Mouse (Mus musculus) midbrain, embryonic 16.5 days (tissue): ENCODE data around the gene Tank. TPM values are rescaled to one million over a fixed set of nuclear protein-coding genes. Genes with fewer than 3 reads are reported as not detected.

Experiments
- ATAC-seq: fragments of 200-750 bp; cut with Nextera tagmentation; 2 replicates; pipeline ENCODE4 v1.8.0; 2017; ENCODE audit warnings: moderate TSS enrichment
- H3K27ac ChIP-seq: fragments of 300-500 bp; sonication (generic); 2 replicates; pipeline ENCODE4 v1.5.1; 2014; ENCODE audit warnings: mild to moderate bottlenecking, low read length, mixed read lengths
- H3K27me3 ChIP-seq: fragments of 300-500 bp; sonication (generic); 2 replicates; pipeline ENCODE4 v1.6.1; 2014; ENCODE audit warnings: low read depth, low read length, mixed read lengths; ENCODE audit not compliant: control insufficient read depth, insufficient read depth
- H3K36me3 ChIP-seq: fragments of 300-500 bp; sonication (generic); 2 replicates; pipeline ENCODE4 v1.6.1; 2014; ENCODE audit warnings: mild to moderate bottlenecking, low read length, moderate library complexity, mixed read lengths; ENCODE audit not compliant: control insufficient read depth, insufficient read depth
- H3K4me1 ChIP-seq: fragments of 300-500 bp; sonication (generic); 2 replicates; pipeline ENCODE4 v1.6.1; 2014; ENCODE audit warnings: mild to moderate bottlenecking, low read length, mixed read lengths; ENCODE audit not compliant: control insufficient read depth, insufficient read depth
- H3K4me2 ChIP-seq: fragments of 300-500 bp; sonication (generic); 2 replicates; pipeline ENCODE4 v1.6.1; 2014; ENCODE audit warnings: mild to moderate bottlenecking, low read length, mixed read lengths
- H3K4me3 ChIP-seq: fragments of 300-500 bp; sonication (generic); 2 replicates; pipeline ENCODE4 v1.5.1; 2014; ENCODE audit warnings: low read depth, mild to moderate bottlenecking, low read length, moderate library complexity, mixed read lengths
- H3K9ac ChIP-seq: fragments of 300-500 bp; sonication (generic); 2 replicates; pipeline ENCODE4 v1.6.1; 2014; ENCODE audit warnings: low read depth, low read length, mixed read lengths
- H3K9me3 ChIP-seq: fragments of 300-500 bp; sonication (generic); replicated peaks from 2 replicates; pipeline ENCODE4 v1.6.1; 2014; ENCODE audit warnings: mild to moderate bottlenecking, low read length, mixed read lengths; ENCODE audit not compliant: control insufficient read depth, poor library complexity, severe bottlenecking
- WGBS: fragments of 180-500 bp; shearing (Covaris S2); extraction: QIAGEN DNeasy Blood & Tissue Kit; methylation state at CpG from one replicate; pipeline ENCODE4 v1.1.7; 2014; 5-methylcytosine and 5-hydroxymethylcytosine counted together
- polyA plus RNA-seq: library from polyadenylated mRNA; unstranded; fragments of >200 nt; fragmentation: Nextera tagmentation; extraction: Ambion mirVana; gene quantifications from 2 replicates; pipeline ENCODE4 v1.2.1, GENCODE M21; 2015

Gene Tank
- polyA plus RNA-seq, 1 experiment from 2014 or later: 34.8 TPM

GRCm38 (mm10) chr2:61686533-61686932, 108.1 kb downstream of the Tank start:
- no peak overlapping the region for H3K4me3 ChIP-seq
- H3K36me3 ChIP-seq: no peaks in the 10 kb centered on the region
- 90% methylated on average over 1 of the region's 1 CpGs for WGBS
- no peak for ATAC-seq
- H3K27ac ChIP-seq: no peak overlapping the region
- no peak overlapping the region for H3K4me2 ChIP-seq
- H3K9me3 ChIP-seq: no peaks in the 10 kb centered on the region
- H3K27me3 ChIP-seq: no peaks in the 10 kb centered on the region
- no peaks in the 10 kb centered on the region for H3K4me1 ChIP-seq
- H3K9ac ChIP-seq: no peak overlapping the region

- Histone ChIP-seq H3K4me1 (no peaks in the 10 kb centered on the region), H3K4me2 (no peak overlapping the region), H3K9me3 (no peaks in the 10 kb centered on the region), H3K4me3 (no peak overlapping the region), H3K36me3 (no peaks in the 10 kb centered on the region), H3K27me3 (no peaks in the 10 kb centered on the region), H3K27ac (no peak overlapping the region), H3K9ac (no peak overlapping the region)
- WGBS: 90% methylated on average over 3 of the region's 3 CpGs
- ATAC-seq: no peak
Measured at GRCm38 (mm10) chr2:61689086-61689485, 110.7 kb downstream of the Tank start.

Other genes with a start within 250 kb of the Tank start
- 192 and 195 TPM in 2 replicates for gene Psmd14, start 133.1 kb downstream of the Tank start, polyA plus RNA-seq
- 2.4 and 3.3 TPM in 2 replicates for gene Tbr1, start 224.3 kb downstream of the Tank start, polyA plus RNA-seq